10 mouse cellular contexts compared by ENCODE assay signal in the genomic region with DNA sequence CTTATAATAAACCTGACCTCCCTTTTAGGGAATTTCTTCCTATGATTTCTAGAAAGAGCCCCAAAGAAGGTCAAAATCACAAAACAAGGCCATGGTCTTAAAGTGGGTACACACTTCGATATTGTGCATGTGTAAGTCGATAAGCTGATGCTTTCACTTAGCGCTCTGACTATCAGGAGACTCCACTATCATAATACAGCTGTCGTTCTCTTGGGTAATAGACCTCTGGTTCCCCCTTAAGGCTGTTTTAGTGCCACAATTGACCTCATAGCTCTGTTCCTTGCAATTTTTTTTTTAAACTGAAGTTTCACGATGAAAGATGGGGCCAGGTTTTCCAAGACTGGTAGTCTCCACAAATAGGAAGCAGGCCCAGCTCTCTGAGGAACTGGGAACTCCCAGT. TPM values are rescaled to one million over a fixed set of nuclear protein-coding genes. Genes with fewer than 3 reads are reported as not detected.
DNase-seq lines count a peak whose midpoint lies in the region; ATAC-seq and TF ChIP-seq lines count a peak whose summit lies in the region.
"Had no signal": no experiment of that assay in that cellular context is flagged by ENCODE, and none has a peak within 500 bp of the region (broad histone marks: within the 10 kb centered on the region; RNA-seq: fewer than 3 reads in every experiment).

No protein-coding gene starts in this region.

- H3K9me3 ChIP-seq in kidney, embryonic 15.5 days (replicated peaks), result no peaks in the 10 kb centered on the region
- H3K9me3 ChIP-seq in embryonic facial prominence, embryonic 11.5 days (replicated peaks; ENCODE audit: control insufficient read depth, low read length), result no peaks in the 10 kb centered on the region
- no peaks in the 10 kb centered on the region for H3K9me3 ChIP-seq in hindbrain, postnatal 0 days (ENCODE audit: low read length)
- H3K9me3 ChIP-seq in midbrain, embryonic 13.5 days, result no peaks in the 10 kb centered on the region
- H3K9me3 ChIP-seq: forebrain, embryonic 15.5 days had no signal

- no peak overlapping the region for H3K9ac ChIP-seq in kidney, embryonic 15.5 days
- H3K9ac ChIP-seq in embryonic facial prominence, embryonic 11.5 days (replicated peaks; ENCODE audit: low read length), result no peak overlapping the region
- no peak overlapping the region for H3K9ac ChIP-seq in hindbrain, postnatal 0 days (replicated peaks; ENCODE audit: low read length)
- H3K9ac ChIP-seq in midbrain, embryonic 13.5 days (replicated peaks), result no peak overlapping the region
- H3K9ac ChIP-seq: forebrain, embryonic 15.5 days had no signal

- ATAC-seq in kidney, embryonic 15.5 days (replicated peaks; ENCODE audit: low FRiP score), result no peak
- no peak for ATAC-seq in embryonic facial prominence, embryonic 11.5 days (replicated peaks; ENCODE audit: insufficient number of reproducible peaks, low FRiP score, low TSS enrichment, low read depth)
- no peak for ATAC-seq in hindbrain, postnatal 0 days
- no peak for ATAC-seq in midbrain, embryonic 13.5 days
- no peak for ATAC-seq in erythroblast, adult 5-6 weeks (replicated peaks; ENCODE audit: low FRiP score, poor library complexity, severe bottlenecking)
- ATAC-seq: forebrain, embryonic 15.5 days; Patski had no signal

- WGBS in kidney, embryonic 15.5 days, result 56% methylated on average over 5 of the region's 5 CpGs
- 50% methylated on average over 5 of the region's 5 CpGs for WGBS in embryonic facial prominence, embryonic 11.5 days
- WGBS in hindbrain, postnatal 0 days, result 62% methylated on average over 5 of the region's 5 CpGs
- WGBS in midbrain, embryonic 13.5 days, result 59% methylated on average over 5 of the region's 5 CpGs

- DNase-seq in kidney, postnatal 25 days, result no peak
- DNase-seq in embryonic facial prominence, embryonic 11.5 days (ENCODE audit: low spot score), result no peak
- DNase-seq in hindbrain, postnatal 0 days (ENCODE audit: low spot score), result no peak
- DNase-seq in right cerebral cortex, postnatal 10 days (ENCODE audit: low spot score in 2 of 2), result no peak

- H3K27me3 ChIP-seq in kidney, embryonic 15.5 days, result peaks cover 31% of the 10 kb centered on the region
- no peaks in the 10 kb centered on the region for H3K27me3 ChIP-seq in embryonic facial prominence, embryonic 11.5 days (ENCODE audit: control insufficient read depth, insufficient read depth, low read length)
- H3K27me3 ChIP-seq in hindbrain, postnatal 0 days (ENCODE audit: insufficient read depth, low read length), result no peaks in the 10 kb centered on the region
- peaks cover 23% of the 10 kb centered on the region for H3K27me3 ChIP-seq in midbrain, embryonic 13.5 days

- peak overlapping the region; percentile 64 for H3K4me2 ChIP-seq in kidney, embryonic 15.5 days
- 0 out of 2 replicates have a peak overlapping the region, but pooled peaks have one; percentile 68 for H3K4me2 ChIP-seq in embryonic facial prominence, embryonic 11.5 days (ENCODE audit: low read depth, low read length)
- H3K4me2 ChIP-seq in hindbrain, postnatal 0 days (ENCODE audit: low read depth, low read length), result peak overlapping the region; percentile 72
- 0 out of 2 replicates have a peak overlapping the region, but pooled peaks have one; percentile 55 for H3K4me2 ChIP-seq in midbrain, embryonic 13.5 days (replicated peaks)

- H3K4me3 ChIP-seq in kidney, embryonic 15.5 days (replicated peaks), result peak overlapping the region; percentile 32; the same call in 1 of the 2 replicates
- H3K4me3 ChIP-seq in embryonic facial prominence, embryonic 11.5 days (ENCODE audit: low read depth, low read length), result no peak overlapping the region
- H3K4me3 ChIP-seq in hindbrain, postnatal 0 days (ENCODE audit: low read length), result peak overlapping the region; percentile 31; the same call in 1 of the 2 replicates
- H3K4me3 ChIP-seq in midbrain, embryonic 13.5 days (replicated peaks), result no peak overlapping the region

- peaks cover 11% of the 10 kb centered on the region for H3K4me1 ChIP-seq in kidney, embryonic 15.5 days
- H3K4me1 ChIP-seq in embryonic facial prominence, embryonic 11.5 days (ENCODE audit: control insufficient read depth, insufficient read depth, low read length), result peaks cover 5% of the 10 kb centered on the region; the same call in 1 of the 2 replicates
- peaks cover 7% of the 10 kb centered on the region; the same call in 1 of the 2 replicates for H3K4me1 ChIP-seq in hindbrain, postnatal 0 days (ENCODE audit: insufficient read depth, low read length)
- H3K4me1 ChIP-seq in midbrain, embryonic 13.5 days (replicated peaks), result peaks cover 24% of the 10 kb centered on the region

- no peaks in the 10 kb centered on the region for H3K36me3 ChIP-seq in kidney, embryonic 15.5 days
- no peaks in the 10 kb centered on the region for H3K36me3 ChIP-seq in embryonic facial prominence, embryonic 11.5 days (replicated peaks; ENCODE audit: control insufficient read depth, insufficient read depth, low read depth, low read length)
- no peaks in the 10 kb centered on the region for H3K36me3 ChIP-seq in hindbrain, postnatal 0 days (ENCODE audit: insufficient read depth, low read length)
- H3K36me3 ChIP-seq in midbrain, embryonic 13.5 days, result no peaks in the 10 kb centered on the region
- H3K36me3 ChIP-seq: forebrain, embryonic 15.5 days had no signal

- TF ChIP-seq CTCF in hindbrain, postnatal 0 days (IDR thresholded peaks at IDR 0.05; ENCODE audit: low read depth), result no peak

- no peak overlapping the region for H3K27ac ChIP-seq in kidney, embryonic 15.5 days
- H3K27ac ChIP-seq in embryonic facial prominence, embryonic 11.5 days (replicated peaks; ENCODE audit: low read depth, low read length), result no peak overlapping the region
- no peak overlapping the region for H3K27ac ChIP-seq in hindbrain, postnatal 0 days
- H3K27ac ChIP-seq in midbrain, embryonic 13.5 days, result no peak overlapping the region
- H3K27ac ChIP-seq: forebrain, embryonic 15.5 days had no signal

RNA-seq across cellular contexts. Expression of gene Tctex1d1, which starts 1.0 kb away (rescaled TPM):
- 0.81 and 1.0 TPM in 2 replicates for polyA plus RNA-seq in kidney, embryonic 15.5 days (2015; fragmentation: Nextera tagmentation; extraction: Ambion mirVana)
- polyA plus RNA-seq in embryonic facial prominence, embryonic 11.5 days (2014; fragmentation: Nextera tagmentation; extraction: Ambion mirVana), result 1.1 and 2.2 TPM in 2 replicates
- total RNA-seq in hindbrain, postnatal 0 days (2014; rRNA removed), result 0.73 and 5.5 TPM in 2 replicates
- polyA plus RNA-seq in hindbrain, postnatal 0 days (2015; fragmentation: Nextera tagmentation; extraction: Ambion mirVana), result 2.0 and 2.5 TPM in 2 replicates
- 0.41 and 0.74 TPM in 2 replicates for polyA plus RNA-seq in midbrain, embryonic 13.5 days (2015; fragmentation: Nextera tagmentation; extraction: Ambion mirVana)
- not detected in 2 replicates for total RNA-seq in erythroblast, adult 5-6 weeks (2015; ENCODE audit: low replicate concordance)
- total RNA-seq in erythroblast, adult 5-6 weeks (2017; ENCODE audit: low replicate concordance), result 1.1 TPM in 1 of 2 replicates, not detected in the other
- polyA plus RNA-seq: Patski had no signal

RNA-seq across cellular contexts. Expression of gene Insl5, which starts 47.3 kb away (rescaled TPM):
- polyA plus RNA-seq in kidney, embryonic 15.5 days (2015; fragmentation: Nextera tagmentation; extraction: Ambion mirVana), result 0.23 and 0.72 TPM in 2 replicates
- 0.32 TPM in 1 of 2 replicates, not detected in the other for polyA plus RNA-seq in embryonic facial prominence, embryonic 11.5 days (2014; fragmentation: Nextera tagmentation; extraction: Ambion mirVana)
- total RNA-seq in hindbrain, postnatal 0 days (2014; rRNA removed), result not detected in 2 replicates
- polyA plus RNA-seq in hindbrain, postnatal 0 days (2015; fragmentation: Nextera tagmentation; extraction: Ambion mirVana), result not detected in 2 replicates
- polyA plus RNA-seq in midbrain, embryonic 13.5 days (2015; fragmentation: Nextera tagmentation; extraction: Ambion mirVana), result 0.24 TPM in 1 of 2 replicates, not detected in the other
- total RNA-seq in erythroblast, adult 5-6 weeks (2015; ENCODE audit: low replicate concordance), result not detected in 2 replicates
- not detected in 2 replicates for total RNA-seq in erythroblast, adult 5-6 weeks (2017; ENCODE audit: low replicate concordance)
- total RNA-seq: layer of hippocampus, postnatal 10 days had no signal
- polyA plus RNA-seq: forebrain, embryonic 15.5 days; Patski had no signal

Comparison
In these comparisons a context has a peak if more than half of its experiments do, and no peak if none do; other contexts are left out.
1. H3K4me3 ChIP-seq: peak in kidney, embryonic 15.5 days (single experiment) and hindbrain, postnatal 0 days (single experiment); none in embryonic facial prominence, embryonic 11.5 days (single experiment) and midbrain, embryonic 13.5 days (single experiment).
2. Peak in every context shown above with its lines, with median percentiles within 50 percentile points of each other: H3K4me2 ChIP-seq.